Mouse (Mus musculus) large intestine, adult 2 months (tissue): ENCODE results near the gene Lrmda. TPM values are rescaled to one million over a fixed set of nuclear protein-coding genes. Genes with fewer than 3 reads are reported as not detected.

ENCODE experiments used
- DNase-seq: peaks from one replicate; pipeline ENCODE4 v3.0.0-alpha.2; 2012; ENCODE audit warnings: low read depth, low spot score
- WGBS: fragments of 180-500 bp; shearing (Covaris S2); methylation state at CpG from one replicate; pipeline ENCODE4 v1.1.7; 2018; 5-methylcytosine and 5-hydroxymethylcytosine counted together
- polyA plus RNA-seq: library from polyadenylated mRNA; depleted of rRNA; stranded (reverse); fragments of >200 nt; gene quantifications from 2 replicates; pipeline ENCODE4 v1.2.3, GENCODE M21; 2012

Gene Lrmda
- polyA plus RNA-seq, 1 experiment = 0.12 TPM

DNA sequence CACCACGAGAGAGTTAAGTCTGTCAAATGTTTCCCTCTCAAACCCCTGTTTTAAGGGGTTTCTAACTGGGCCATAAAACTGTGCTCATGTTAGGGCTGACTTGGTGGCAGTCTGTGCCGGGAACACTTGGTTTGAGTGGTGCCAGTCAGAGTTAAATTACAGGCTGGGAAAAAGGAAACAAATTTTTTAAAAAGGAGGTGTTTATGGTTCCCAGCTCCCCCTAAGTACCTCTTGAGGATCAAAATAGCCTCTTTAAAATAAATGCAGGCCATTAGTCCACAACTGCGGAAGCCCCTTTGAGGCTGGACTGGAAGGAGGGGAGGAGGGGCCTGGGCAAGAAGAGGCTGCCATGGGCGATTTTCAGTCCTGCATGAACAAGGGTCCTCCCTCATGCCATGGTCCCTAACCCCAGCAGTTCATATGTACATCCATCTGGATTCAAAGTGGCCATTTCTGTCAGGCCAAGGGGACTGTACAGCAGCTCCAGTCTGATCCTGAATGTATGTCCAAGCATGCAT lies 416.4 kb downstream of the Lrmda start:
- WGBS = 37% methylated on average over 4 of the region's 4 CpGs
- no peak for DNase-seq

DNA sequence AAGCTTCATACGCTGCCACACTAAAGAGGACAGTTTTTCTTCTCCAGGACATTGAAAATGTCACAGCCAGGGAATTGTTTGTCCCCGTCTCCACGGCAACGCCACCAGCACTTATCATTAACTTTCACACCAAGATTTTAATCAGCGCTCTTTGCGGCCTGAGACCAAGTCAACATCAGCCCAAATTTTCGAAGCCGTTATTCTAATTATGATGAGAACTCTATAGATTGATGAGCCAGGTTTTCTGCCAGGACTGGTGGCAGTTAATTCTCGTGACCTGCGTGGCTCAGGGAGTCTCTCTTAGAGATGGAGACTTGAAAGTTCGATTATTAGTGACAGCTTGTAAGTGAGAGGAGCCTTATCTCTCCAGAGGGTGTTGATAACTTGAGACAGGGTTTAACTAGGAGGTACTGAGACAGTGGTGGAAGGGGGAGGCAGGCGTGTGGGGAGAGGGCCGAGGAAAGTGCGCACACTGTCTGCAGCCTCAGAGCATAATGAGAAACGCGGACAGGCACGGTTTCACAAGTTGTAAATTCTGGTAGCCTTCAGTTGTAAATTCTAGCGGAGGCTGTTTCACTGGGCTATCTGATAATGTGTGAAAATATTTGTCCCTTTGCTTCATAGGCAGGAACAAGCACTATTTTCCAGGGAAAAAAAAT lies 421.0 kb downstream of the Lrmda start:
- WGBS = 32% methylated on average over 18 of the region's 18 CpGs

DNA sequence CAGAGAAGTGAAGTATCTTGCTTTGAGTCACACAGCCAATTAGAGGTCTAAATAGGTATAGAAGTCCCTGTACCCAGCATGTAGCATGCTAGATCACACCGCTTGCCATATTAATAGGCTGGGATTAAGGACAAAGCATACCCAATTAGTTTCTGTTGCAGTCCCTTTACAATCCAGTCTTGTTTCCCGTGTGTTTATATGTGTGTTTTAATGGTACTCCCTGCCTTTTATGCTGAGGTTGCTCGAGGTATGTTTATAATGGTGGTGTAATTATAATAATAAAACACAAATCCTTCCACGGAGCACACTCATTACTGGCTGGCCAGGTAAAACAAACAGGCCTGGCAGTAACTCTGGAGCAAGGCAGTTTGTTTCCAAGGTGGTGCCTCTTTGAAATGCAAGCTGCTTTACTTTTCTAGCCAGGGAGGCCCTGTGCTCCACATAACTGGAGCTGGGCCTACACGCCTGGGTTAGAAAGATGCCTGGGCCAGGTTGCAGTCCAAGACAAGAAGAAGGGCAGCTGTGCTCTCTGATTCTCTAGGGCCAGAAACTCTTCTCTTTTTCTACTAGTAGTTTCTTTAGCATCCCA lies 422.4 kb downstream of the Lrmda start:
- no peak for DNase-seq
- WGBS = 45% methylated on average over 5 of the region's 5 CpGs

More for the DNA sequence above, 421.0 kb downstream of the Lrmda start:
- DNase-seq = no peak

DNA sequence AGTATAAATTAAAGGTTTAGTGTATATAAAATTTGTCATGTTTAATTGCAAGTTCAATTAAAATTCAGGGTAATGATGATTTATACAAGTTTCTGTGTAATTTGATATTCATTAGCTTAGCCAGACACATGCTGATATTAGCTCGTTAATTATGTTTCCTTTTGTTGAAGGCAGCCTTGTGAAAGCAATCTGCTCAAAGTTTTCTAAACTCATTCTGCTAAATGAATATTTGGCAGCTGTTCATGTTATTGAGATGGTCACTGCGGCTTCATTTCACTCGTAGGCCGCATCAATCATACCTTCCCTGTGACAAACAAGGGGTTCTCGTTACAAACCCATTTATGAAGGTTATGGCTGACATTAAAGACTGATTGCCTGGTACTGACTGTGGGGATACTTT lies 423.2 kb downstream of the Lrmda start:
- no peak for DNase-seq
- WGBS = 87% methylated on average over 5 of the region's 5 CpGs

DNA sequence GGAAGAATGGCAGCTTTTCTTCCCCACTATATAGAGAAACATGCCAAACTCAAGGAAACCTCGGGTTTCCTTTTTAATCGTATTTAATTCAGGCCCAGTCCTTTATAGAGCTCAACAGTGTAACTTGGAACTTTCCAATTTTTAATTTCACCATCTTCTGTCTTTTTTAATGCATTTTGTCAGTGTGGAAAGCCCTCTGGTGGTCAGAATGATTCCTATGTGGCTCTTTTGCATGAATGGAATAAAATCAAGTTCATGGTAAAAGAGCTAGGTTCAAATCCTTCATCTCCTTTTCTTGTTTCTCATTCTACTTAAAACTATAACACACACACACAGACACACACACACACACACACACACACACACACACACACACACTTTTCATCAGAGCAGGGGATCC lies 425.0 kb downstream of the Lrmda start:
- DNase-seq = no peak
- 76% methylated on average over 2 of the region's 2 CpGs for WGBS

DNA sequence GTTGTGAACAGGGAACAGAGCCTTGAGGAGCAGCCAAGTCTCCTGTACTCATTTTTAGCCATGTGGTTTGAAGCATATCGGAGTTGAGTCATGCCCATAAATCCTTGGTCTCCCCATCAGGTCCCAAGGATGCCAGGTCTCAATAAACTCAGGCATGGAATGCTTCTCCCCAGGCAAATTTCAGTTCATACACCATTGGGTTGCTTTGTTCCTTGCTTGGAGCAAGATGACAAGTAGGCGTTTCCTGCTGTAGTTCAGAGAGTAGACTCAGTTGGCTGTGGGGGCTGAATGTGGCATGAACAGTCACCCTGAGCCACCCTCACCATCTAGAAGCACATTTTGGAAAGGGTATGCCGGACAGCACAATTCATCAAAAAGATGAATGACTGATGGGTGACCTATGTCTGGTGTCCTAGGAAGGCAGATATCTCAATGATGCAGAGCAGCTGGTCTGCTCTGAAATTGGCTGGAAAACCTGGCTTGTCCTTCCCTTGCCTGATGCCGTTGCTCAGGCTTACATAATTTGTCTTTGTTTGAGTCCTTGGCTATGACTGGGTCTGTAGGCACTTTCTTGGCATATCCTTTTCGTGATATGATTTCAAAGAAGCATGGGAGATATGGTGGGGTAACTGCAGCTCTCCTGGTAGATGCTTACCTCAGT lies 425.8 kb downstream of the Lrmda start:
- 72% methylated on average over 5 of the region's 5 CpGs for WGBS
- DNase-seq = no peak

DNA sequence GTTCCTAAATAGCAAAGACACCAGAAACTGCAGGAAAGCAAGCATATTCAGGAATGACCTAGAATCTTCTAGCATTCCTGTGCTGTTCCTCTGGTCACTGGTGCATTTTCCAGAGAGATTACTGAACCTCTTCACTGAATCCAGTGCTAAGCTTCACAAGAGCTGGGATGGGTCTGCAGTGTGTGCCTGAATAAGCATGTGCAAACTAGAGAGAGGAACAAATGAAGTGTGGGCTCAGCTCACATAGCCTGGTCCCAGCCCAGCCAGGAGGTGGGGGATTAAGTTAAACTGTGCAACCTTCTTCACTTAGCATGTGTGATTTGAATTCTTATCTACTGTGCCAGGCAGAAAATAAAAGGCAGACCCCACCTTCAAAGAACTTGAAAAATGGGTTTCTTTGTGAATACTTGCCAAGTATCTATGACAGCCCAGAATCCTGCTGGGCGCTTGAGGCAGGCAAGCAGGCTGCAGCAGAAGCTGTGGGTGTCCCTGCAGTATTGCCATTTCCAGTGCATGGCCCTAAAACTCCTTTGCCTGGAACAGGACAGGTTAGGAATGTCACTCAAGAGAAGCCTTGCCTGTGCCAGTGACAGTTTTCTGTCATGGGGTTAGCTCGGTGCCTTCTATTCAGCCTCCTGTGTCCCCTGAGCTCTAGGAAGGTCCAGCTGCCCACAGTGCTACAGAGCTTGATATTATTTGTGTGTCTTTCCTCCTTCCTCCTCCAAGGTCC lies 426.5 kb downstream of the Lrmda start:
- no peak for DNase-seq
- 85% methylated on average over 2 of the region's 2 CpGs for WGBS

DNA sequence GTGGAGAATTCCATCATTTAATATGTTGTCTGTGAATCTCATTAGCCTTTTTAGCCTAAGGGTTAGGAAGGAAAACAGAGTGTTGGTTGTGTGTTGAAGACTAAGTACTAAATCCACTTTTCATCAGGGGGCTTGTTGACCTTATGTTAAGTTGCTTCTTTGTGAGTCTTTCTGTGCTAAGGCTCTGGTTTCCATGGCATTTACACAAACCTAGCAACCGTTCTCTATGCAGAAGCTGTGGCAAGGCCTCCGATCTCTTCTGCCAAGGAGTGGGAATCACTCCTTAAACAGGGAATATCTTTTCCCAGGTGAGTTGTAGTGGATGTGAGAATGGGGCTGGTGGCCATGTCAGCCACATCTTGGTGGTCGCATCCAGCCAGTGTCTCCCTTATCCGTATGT lies 432.1 kb downstream of the Lrmda start:
- 91% methylated on average over 4 of the region's 4 CpGs for WGBS
- DNase-seq = no peak

DNA sequence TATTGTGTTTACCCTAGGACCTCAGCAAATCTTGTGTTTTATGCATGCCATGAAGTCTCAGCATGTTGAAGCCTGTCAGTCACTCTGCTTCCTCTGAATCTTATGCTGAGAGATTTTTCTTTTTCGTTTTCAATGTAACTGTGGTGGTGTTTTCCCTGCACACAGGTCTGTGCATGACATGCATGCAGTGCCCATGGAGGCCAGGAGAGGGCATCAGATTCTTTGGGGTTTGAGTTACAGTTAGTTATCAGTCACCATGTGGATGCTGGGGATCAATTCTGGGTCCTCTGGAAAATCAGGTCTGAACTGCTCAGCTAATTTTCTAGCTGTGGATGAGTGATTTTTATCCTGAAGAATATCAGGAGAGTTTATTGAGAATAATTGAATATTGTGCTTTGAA lies 444.8 kb downstream of the Lrmda start:
- 78% methylated on average over 1 of the region's 1 CpGs for WGBS
- DNase-seq = no peak

DNA sequence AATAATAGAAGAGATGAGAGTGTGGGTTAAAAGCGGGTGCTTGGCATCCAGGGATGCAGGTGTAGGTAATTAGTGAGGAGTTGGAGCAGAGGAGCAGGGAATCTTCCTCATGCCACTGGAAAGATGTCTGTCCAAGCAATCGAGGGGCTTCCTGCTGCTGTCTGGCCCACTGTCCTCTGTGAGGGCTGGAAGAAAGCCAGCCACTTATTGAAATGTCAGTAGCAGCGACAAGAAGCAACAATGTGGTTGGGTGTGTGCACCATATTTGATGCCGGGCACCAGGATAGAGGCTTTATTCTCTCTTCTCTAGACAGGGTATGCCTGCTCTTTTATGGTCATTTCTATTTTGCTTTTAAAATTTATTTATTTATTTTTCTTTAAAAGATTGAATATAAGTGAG lies 451.5 kb downstream of the Lrmda start:
- 85% methylated on average over 4 of the region's 4 CpGs for WGBS
- no peak for DNase-seq

DNA sequence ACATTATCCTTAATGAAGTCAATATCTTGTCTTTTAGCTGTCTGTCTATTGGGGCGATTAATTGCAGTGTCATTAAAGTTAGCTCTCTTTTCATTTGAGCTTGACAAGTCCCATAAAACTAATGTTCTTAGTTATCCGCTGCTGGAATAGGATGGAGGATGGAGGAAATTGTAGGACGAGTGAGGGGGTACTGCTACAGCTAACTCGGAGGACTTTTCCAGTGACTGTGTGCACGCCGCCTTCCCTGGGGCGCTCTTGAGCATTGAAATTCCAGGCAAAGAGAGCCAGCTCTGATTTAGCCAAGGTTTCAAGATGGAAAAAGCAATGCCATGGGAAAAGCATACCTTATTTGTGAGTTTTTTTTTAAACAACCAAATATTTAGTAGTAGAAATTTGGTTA lies 453.9 kb downstream of the Lrmda start:
- DNase-seq = no peak
- WGBS = 80% methylated on average over 7 of the region's 7 CpGs

DNA sequence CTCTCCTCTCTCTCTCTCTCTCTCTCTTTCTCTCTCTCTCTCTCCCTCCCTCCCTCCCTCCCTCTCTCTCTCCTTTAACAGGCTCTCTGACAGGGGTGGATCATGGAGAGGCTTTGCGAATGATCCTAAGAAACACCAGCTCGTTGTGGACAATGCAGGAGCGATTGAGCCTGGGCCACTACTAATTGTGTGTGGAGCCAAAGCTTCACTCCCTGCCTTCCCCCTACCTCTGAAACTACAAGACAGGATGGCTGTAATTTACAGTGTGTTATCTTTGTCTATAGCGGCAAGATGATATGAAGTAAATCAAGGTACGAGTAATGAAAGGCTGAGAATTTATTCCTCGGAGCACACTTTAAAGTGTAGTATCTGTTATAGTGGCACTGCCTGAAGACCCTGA lies 454.5 kb downstream of the Lrmda start:
- WGBS = 62% methylated on average over 6 of the region's 6 CpGs

DNA sequence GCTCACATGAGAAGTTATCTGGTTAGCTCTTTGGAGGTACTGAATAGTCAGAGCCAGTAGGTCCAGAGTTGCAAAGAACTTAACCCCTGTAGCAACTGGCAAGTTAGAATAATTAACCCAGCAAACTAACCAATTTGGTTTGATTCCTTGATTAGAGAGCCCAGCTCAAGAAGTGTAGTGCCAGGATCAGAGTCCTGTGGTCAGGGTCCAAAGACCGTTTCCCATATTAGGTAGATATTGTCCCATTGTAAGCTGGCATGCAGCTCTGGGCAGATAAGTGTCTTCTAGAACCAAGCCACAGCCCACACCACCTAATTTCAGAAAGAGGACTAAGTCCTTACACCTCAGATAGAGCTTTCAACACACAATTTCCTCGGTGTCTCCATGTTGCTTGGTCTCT lies 473.8 kb downstream of the Lrmda start:
- no peak for DNase-seq
- WGBS = 90% methylated on average over 2 of the region's 2 CpGs

More for the DNA sequence above, 454.5 kb downstream of the Lrmda start:
- no peak for DNase-seq

DNA sequence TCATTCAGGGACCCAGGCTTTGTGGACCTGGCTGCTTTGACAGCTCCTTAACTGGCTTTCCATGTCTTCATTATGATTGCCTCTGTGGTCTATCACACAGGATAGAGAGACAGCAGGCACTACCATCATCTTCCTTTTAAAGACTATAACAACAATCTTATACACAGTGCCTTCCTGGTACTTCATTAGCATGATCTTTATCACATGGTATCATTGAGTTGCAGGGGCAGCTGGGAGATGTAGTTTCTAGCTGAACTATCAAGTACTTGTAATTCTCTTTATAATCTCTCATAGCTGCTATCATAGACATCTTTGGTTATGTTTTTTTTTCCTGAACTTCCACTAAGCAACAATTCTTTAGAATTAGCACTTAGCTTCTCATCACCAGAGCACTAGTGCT lies 474.8 kb downstream of the Lrmda start:
- DNase-seq = no peak

DNA sequence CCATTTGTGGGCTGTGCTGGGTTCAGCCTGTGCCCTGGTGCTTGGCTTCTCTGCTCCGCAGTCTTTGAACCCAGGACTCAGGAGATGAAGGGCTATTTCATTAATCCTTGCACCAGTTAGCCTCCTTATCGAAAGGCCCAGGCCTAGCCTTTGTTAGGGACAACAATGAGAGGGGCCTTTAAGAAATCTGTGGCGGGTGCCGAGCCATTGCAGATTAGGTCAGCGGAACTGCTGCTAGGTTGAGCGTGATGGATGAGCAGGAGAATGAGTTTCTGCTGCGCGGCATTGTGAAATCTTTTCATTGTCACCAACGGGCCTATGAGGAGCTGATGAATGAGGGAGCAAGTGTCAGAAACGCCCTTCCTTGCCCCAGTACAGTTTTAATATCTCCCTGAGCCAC lies 475.4 kb downstream of the Lrmda start:
- WGBS = 81% methylated on average over 10 of the region's 10 CpGs

DNA sequence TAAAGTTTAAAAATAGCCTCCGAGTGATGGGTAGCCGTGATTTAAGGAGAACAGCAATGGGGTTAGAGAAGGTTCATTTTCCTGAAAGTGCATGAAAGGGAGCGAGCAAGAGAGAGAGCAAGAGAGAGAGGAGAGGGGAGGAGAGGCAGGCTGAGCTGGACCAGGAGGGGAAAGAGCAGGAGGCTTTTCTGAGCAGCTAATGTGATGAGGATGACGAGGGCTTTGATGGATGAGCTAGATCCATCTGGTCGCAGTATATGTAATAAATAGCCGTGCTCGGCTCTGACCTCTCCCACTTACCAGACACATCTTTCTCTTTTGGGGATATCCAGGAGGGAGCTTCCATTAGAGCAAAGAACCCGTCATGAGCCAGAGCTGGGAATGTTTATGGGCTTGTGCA lies 475.8 kb downstream of the Lrmda start:
- WGBS = 77% methylated on average over 8 of the region's 8 CpGs
- no peak for DNase-seq

More for the DNA sequence above, 475.4 kb downstream of the Lrmda start:
- DNase-seq = no peak

DNA sequence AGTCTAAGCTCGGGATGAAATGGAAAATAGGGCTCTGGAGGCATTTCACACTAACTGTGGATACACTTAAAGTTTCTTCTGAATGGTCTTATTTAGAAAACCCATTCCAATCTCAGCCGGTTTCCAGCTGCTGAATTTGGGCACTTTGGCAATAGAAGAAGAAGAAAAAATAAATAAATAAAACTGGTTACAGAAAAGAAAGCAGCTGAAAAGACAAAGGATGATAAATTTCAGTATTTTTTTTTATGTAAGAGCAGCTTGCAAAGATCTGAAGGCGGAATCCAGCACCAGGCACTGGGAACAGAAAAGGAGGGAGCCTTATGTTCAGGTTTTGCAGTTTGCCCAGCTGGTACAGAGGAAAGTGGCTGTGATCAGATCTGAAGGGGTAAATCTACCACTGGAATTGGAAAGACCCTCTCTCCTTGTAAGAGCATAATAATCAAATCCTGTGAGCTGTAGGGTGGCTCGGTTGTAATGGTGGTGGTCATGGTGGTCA lies 478.2 kb downstream of the Lrmda start:
- DNase-seq = no peak
- 69% methylated on average over 4 of the region's 4 CpGs for WGBS

DNA sequence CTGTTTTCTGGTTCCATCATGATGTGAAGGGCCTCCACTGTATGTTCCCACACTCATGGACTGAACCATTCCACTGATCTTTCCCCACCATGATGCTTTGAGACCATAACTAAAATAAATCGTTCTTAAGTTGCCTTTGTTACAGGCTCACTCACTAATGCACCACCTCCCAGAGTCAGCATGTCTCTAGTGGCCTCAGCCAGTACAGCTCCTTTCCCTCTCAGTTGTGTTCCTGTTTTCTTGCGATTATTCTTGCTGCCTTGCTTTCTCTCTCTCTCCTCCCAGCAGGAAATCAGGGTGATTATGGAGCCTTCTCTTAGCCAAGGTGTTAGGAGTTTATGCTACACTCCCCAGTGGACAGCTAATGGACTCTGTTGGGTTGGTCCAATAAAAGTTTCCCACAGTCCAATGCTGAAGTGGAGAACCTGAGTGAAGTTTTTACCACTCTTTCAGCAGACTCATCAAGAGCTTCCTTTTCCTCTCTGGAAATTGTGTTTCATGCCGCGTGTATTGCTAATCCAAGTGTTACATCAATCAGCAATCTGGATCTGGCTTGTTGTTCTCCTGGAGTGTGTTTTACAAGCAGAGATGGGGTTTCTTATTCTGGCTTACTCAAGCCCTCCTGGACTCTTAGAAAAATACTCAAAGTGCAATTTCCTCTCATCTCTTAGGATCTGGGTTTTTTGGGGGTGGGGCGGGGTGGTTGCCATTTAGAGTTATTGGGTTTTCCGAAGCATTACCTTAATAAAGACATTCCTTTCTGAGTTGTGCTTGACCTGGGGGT lies 490.4 kb downstream of the Lrmda start:
- WGBS = 67% methylated on average over 6 of the region's 6 CpGs
- no peak for DNase-seq

DNA sequence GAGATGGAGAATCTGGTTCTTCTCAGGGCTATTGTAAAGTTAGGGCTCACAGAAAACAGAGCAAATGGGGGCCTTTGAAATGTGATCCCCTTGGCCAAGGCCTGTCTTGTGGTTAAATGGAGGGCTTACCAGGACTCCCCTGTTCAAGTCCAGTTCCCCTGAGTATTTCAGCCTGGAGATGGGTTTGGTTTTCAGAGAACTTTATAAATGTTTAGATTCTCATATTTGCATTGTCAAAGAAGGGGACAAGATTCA lies 490.9 kb downstream of the Lrmda start:
- no peak for DNase-seq
